Mouse (Mus musculus) midbrain, embryonic 12.5 days (tissue): ENCODE measurements at regions not wholly inside any gene's neighbourhood (a gene's known extent, or its start where the extent isn't known, plus 50 kb on each side); places are given as distances from the start of the nearest gene placed in this dataset.
"Not testable (repeated sequence)": the region's sequence is repeated elsewhere in the genome, so short reads cannot be mapped to it uniquely, and the experiment has no call there.

Experiments used
- ATAC-seq: fragments of 200-750 bp; cut with Nextera tagmentation; 2 replicates; pipeline ENCODE4 v1.8.0; 2017; ENCODE audit warnings: low read depth, moderate TSS enrichment, moderate library complexity; ENCODE audit not compliant: low FRiP score
- H3K27ac ChIP-seq: fragments of 300-500 bp; sonication (generic); replicated peaks from 2 replicates; pipeline ENCODE4 v1.5.1; 2016; ENCODE audit warnings: mild to moderate bottlenecking
- H3K27me3 ChIP-seq: fragments of 300-500 bp; sonication (generic); 2 replicates; pipeline ENCODE4 v1.6.1; 2016; ENCODE audit warnings: mild to moderate bottlenecking
- H3K36me3 ChIP-seq: fragments of 300-500 bp; sonication (generic); 2 replicates; pipeline ENCODE4 v1.6.1; 2016
- H3K4me1 ChIP-seq: fragments of 300-500 bp; sonication (generic); 2 replicates; pipeline ENCODE4 v1.6.1; 2016
- H3K4me2 ChIP-seq: fragments of 300-500 bp; sonication (generic); replicated peaks from 2 replicates; pipeline ENCODE4 v1.6.1; 2016; ENCODE audit warnings: mild to moderate bottlenecking, moderate library complexity
- H3K4me3 ChIP-seq: fragments of 300-500 bp; sonication (generic); 2 replicates; pipeline ENCODE4 v1.5.1; 2016; ENCODE audit warnings: mild to moderate bottlenecking
- H3K9ac ChIP-seq: fragments of 300-500 bp; sonication (generic); replicated peaks from 2 replicates; pipeline ENCODE4 v1.6.1; 2016; ENCODE audit warnings: mild to moderate bottlenecking, moderate library complexity
- H3K9me3 ChIP-seq: fragments of 300-500 bp; sonication (generic); 2 replicates; pipeline ENCODE4 v1.6.1; 2016; ENCODE audit warnings: mild to moderate bottlenecking
- WGBS: fragments of 180-500 bp; shearing (Covaris S2); methylation state at CpG from one replicate; pipeline ENCODE4 v1.1.7; 2016; 5-methylcytosine and 5-hydroxymethylcytosine counted together

GRCm38 (mm10) chr3:78949385-78949784 lies 336.9 kb downstream of the Rapgef2 start:
- not testable (repeated sequence) for H3K27me3 ChIP-seq, ATAC-seq, H3K9me3 ChIP-seq, H3K27ac ChIP-seq, H3K9ac ChIP-seq, H3K4me2 ChIP-seq, H3K36me3 ChIP-seq, H3K4me1 ChIP-seq, H3K4me3 ChIP-seq
- WGBS, result 80% methylated on average over 6 of the region's 7 CpGs

- Histone ChIP-seq H3K9me3 (no peaks in the 10 kb centered on the region), H3K4me1 (no peaks in the 10 kb centered on the region), H3K9ac (no peak overlapping the region), H3K27ac (no peak overlapping the region), H3K4me3 (no peak overlapping the region), H3K4me2 (no peak overlapping the region), H3K27me3 (no peaks in the 10 kb centered on the region), H3K36me3 (no peaks in the 10 kb centered on the region)
- WGBS, result 88% methylated on average over 9 of the region's 9 CpGs
- peak; percentile 54 for ATAC-seq
Observed at GRCm38 (mm10) chr3:78948700-78949099, 337.6 kb downstream of the Rapgef2 start.

DNA sequence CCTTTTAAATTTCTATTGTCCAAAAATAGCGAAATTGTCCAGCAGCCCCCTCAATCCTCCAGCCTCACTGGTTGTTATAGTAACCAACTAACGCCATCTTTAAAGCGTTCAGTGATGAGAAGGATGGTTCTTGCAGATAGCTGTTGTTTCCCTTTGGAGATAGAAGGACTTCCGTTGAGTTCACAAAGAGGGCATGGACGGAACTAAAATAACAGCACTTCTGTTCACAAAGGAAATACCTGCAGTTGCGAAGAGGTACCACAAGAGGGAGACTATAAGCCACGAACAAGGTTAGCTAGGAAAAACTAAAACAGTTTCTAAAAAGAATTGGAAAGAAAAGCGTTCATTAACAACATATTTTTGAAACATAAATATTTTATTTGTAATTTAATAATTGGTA lies 338.1 kb downstream of the Rapgef2 start:
- ATAC-seq, result no peak
- H3K4me1 ChIP-seq, result no peaks in the 10 kb centered on the region
- 40% methylated on average over 8 of the region's 8 CpGs for WGBS

GRCm38 (mm10) chr3:78947183-78947582 lies 339.1 kb downstream of the Rapgef2 start:
- Histone ChIP-seq H3K9ac (no peak overlapping the region), H3K4me3 (no peak overlapping the region)
- 96% methylated on average over 9 of the region's 9 CpGs for whole genome bisulfite sequencing

More for the DNA sequence above, 338.1 kb downstream of the Rapgef2 start:
- H3K9me3 ChIP-seq, result no peaks in the 10 kb centered on the region
- H3K36me3 ChIP-seq, result no peaks in the 10 kb centered on the region
- no peak overlapping the region for H3K27ac ChIP-seq
- H3K27me3 ChIP-seq, result no peaks in the 10 kb centered on the region
- H3K4me2 ChIP-seq, result no peak overlapping the region
- H3K9ac ChIP-seq, result no peak overlapping the region
- H3K4me3 ChIP-seq, result no peak overlapping the region

DNA sequence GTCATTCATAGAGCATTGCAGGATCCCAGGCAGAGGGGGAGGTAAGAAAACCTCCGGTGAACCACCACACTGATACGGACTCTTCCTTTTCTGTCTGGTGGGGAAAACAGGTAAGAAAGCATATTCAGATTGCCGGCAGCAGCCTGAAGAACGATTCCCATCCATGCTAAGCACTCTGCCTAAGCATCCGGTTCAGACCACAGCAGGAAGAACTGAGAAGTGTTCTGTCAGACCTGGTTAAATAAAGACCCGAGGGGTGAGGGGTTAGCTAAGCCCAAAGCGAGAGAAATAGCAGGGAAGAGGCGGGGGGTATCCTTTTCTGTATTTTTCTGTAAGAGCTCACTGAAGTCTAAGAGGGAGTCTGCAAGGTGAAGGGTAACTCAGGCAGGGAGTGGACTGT lies 342.1 kb downstream of the Rapgef2 start:
- Histone ChIP-seq H3K4me1 (no peaks in the 10 kb centered on the region), H3K27ac (no peak overlapping the region), H3K9ac (no peak overlapping the region), H3K4me3 (no peak overlapping the region), H3K4me2 (no peak overlapping the region), H3K36me3 (no peaks in the 10 kb centered on the region), H3K27me3 (no peaks in the 10 kb centered on the region), H3K9me3 (no peaks in the 10 kb centered on the region)
- WGBS, result 81% methylated on average over 8 of the region's 8 CpGs
- ATAC-seq, result no peak

More at GRCm38 (mm10) chr3:78947183-78947582, 339.1 kb downstream of the Rapgef2 start:
- Histone ChIP-seq H3K4me2 (no peak overlapping the region), H3K27me3 (no peaks in the 10 kb centered on the region), H3K4me1 (no peaks in the 10 kb centered on the region), H3K27ac (no peak overlapping the region), H3K36me3 (no peaks in the 10 kb centered on the region), H3K9me3 (no peaks in the 10 kb centered on the region)
- ATAC-seq, result no peak

DNA sequence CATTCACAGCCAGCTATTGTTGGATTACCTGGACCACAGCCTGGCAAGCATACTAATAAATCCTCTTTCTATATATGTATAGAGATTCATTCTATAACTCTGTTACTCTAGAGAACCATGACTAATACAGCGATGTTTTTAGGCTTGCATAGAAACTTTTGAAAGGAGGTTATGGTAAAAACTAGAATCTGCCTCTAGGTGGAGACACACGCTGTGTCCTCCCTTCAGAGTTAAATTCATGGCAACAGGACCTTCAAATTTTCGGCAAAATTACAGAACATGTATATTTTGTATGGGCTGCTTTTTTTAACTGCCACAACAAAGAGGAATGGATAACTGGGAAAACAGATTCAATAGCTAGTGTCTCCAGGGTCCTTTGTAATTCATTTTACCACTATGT lies 353.3 kb downstream of the Rapgef2 start:
- Histone ChIP-seq H3K9me3 (no peaks in the 10 kb centered on the region), H3K4me3 (no peak overlapping the region), H3K27ac (no peak overlapping the region), H3K36me3 (no peaks in the 10 kb centered on the region), H3K4me2 (no peak overlapping the region), H3K9ac (no peak overlapping the region), H3K4me1 (no peaks in the 10 kb centered on the region), H3K27me3 (no peaks in the 10 kb centered on the region)
- 86% methylated on average over 3 of the region's 3 CpGs for WGBS
- ATAC-seq, result no peak

DNA sequence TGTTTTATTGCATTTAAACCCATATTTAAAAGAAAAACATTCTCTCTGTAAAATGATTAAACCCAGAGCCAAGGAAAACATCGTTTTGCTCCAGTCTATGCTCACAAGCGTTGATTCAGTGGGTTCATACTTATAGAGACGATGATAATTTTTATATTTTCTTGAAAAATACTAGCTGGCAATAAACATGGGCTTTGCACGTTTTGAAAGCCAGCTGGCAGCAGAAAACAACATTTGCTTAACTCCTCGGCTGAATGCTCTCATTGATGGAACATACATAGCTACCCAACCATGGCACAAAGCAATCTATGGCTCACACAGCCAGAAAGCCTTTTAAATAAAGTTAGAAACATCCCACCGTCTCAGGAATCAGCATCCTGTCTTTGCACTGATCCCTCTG lies 366.5 kb downstream of the Rapgef2 start:
- Histone ChIP-seq H3K27me3 (no peaks in the 10 kb centered on the region), H3K9me3 (no peaks in the 10 kb centered on the region), H3K4me2 (no peak overlapping the region), H3K27ac (no peak overlapping the region), H3K36me3 (no peaks in the 10 kb centered on the region), H3K4me1 (no peaks in the 10 kb centered on the region; the same call in 1 of the 2 replicates), H3K4me3 (no peak overlapping the region), H3K9ac (no peak overlapping the region)
- ATAC-seq, result 0 out of 2 replicates have a peak, but pooled peaks have one; percentile 12
- 58% methylated on average over 6 of the region's 6 CpGs for WGBS

DNA sequence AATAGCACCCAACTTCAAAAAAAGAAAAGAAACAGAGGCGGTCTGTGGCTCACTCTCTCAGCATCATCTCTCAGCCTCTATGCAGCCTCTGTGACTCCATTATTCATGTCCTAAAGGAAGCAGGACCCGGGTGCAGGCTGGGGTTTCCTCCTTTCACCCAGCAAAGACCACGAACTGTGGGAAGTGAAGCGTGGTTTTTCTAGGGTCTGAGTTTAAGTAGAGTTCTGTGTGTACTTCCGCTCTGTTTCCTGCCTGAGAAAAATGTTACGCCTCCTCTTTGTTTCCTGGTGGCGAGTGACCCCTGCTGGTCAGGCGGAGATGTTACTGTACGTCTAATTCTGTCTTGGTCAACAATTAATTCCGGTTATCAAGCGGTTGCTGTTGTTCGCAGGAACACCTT lies 366.9 kb downstream of the Rapgef2 start:
- Histone ChIP-seq H3K4me2 (peak overlapping the region; percentile 46), H3K4me1 (no peaks in the 10 kb centered on the region; the same call in 1 of the 2 replicates), H3K9ac (peak overlapping the region; percentile 43; the same call in 1 of the 2 replicates), H3K4me3 (0 out of 2 replicates have a peak overlapping the region, but pooled peaks have one; percentile 21), H3K27ac (no peak overlapping the region), H3K27me3 (no peaks in the 10 kb centered on the region), H3K9me3 (no peaks in the 10 kb centered on the region), H3K36me3 (no peaks in the 10 kb centered on the region)
- WGBS, result 17% methylated on average over 12 of the region's 12 CpGs
- ATAC-seq, result peak; percentile 82

DNA sequence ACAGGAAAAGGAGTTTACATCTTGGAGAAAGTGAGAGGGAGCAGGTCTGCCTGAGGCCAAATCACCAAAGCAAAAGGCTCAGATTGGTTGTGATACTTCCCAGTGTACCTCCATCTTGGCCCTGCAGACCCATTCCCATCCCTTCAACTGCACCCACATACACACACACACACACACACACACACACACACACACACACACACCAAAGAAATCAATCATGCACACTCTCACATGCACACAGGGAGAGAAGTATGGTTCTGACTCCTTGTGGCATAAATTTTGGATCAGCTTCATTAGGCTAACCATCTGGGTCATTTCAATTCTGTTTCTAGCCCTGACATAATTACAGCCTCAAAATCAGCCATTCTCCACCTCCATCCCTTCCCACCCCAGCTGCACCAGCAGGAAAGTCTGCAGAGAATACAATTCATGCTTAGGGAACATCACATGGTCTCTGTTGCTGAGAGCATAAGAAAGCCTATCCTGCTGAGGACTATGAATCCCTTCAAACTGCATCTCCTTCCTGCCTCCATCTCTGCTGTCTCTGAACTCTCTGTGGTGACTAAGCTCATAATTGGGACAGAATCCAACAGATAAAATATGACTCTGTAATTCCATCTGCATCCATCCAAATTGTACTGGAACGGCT lies 378.0 kb downstream of the Rapgef2 start:
- WGBS, result 76% methylated on average over 1 of the region's 1 CpGs
- Histone ChIP-seq H3K27ac (no peak overlapping the region; the same call in 1 of the 2 replicates), H3K4me3 (no peak overlapping the region), H3K4me2 (no peak overlapping the region), H3K9ac (no peak overlapping the region), H3K27me3 (no peaks in the 10 kb centered on the region), H3K9me3 (no peaks in the 10 kb centered on the region), H3K36me3 (no peaks in the 10 kb centered on the region), H3K4me1 (peaks cover 21% of the 10 kb centered on the region; the same call in 1 of the 2 replicates)
- ATAC-seq, result peak; percentile 44; the same call in 1 of the 2 replicates

- Histone ChIP-seq H3K27me3 (no peaks in the 10 kb centered on the region), H3K27ac (no peak overlapping the region), H3K4me2 (no peak overlapping the region), H3K9me3 (no peaks in the 10 kb centered on the region), H3K4me3 (no peak overlapping the region), H3K36me3 (no peaks in the 10 kb centered on the region), H3K4me1 (peaks cover 21% of the 10 kb centered on the region; the same call in 1 of the 2 replicates), H3K9ac (no peak overlapping the region)
- WGBS, result 62% methylated on average over 7 of the region's 7 CpGs
- 0 out of 2 replicates have a peak, but pooled peaks have one; percentile 9 for ATAC-seq
Observed at GRCm38 (mm10) chr3:78907778-78908177, 378.5 kb downstream of the Rapgef2 start.

DNA sequence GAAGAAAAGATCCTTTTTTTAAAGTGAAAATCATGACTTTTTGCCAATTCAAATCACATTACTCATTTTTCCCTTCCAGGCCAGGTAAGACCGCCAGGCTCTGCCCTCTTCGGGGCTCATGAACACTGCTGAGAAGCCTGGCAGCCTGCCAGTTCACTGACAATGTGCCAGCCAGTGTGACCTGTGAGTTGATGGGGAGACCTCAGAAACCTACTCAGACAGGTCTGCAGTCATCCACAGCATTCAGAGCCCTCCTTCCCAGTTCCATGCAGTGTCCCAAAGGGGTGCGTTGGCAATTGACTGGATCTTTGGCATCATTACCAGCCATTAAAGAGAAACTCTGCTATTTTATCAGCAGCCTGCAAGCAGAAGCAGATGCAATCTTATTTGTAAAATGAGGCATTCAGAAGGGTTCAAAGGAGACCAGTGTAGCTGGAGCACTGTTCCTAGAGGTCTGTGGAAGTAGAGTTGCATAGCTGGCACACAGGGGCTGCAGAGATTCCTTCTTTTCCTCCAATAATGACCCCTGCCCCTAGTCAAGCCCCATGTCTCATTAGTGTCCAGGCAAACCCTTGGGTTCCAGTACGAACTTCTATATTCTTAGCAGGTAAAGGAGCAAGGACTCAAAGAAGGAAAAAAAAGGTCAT lies 384.4 kb downstream of the Rapgef2 start:
- Histone ChIP-seq H3K9ac (no peak overlapping the region), H3K4me1 (peaks cover 35% of the 10 kb centered on the region), H3K4me2 (no peak overlapping the region), H3K36me3 (no peaks in the 10 kb centered on the region), H3K27ac (peak overlapping the region; percentile 71), H3K9me3 (no peaks in the 10 kb centered on the region), H3K4me3 (no peak overlapping the region), H3K27me3 (no peaks in the 10 kb centered on the region)
- ATAC-seq, result peak; percentile 48
- WGBS, result 48% methylated on average over 4 of the region's 4 CpGs

DNA sequence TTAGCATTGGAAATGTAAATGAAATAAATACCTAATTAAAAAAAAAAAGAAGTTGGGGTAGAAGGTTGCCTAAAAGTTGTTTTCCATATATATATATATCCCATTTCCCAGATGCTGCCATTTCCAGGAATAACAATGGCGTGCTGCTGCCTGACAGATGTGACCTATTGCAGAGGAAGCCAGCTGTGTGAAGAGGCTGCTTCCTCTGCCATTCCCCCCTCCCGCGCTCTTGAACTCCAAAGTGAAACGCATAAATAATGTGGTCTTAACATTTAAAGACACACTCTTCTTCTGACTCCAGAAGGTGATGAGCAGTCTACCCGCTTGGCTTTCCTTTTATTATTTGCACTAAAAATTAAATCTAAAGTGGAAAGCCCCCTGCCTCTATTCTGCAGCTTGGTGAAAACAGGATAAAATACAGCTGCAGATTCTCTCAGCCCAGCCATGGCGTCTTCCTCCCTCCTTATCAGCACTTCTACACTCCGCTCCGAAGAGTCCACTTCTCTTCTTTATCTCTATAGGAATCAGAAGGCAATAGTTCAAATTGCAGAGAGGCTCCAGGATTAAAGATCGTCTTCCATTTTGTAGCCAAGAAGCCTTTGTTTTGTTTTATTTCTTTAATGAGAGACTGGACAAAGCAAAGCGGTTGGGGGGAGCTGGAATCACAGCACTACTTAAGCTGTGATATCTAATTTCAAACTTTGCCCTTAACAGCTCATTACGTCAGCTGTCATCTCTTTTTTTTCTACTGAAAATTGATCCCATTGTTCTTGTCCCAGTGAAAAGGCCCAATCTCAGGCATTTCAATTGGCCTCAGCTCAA lies 385.1 kb downstream of the Rapgef2 start:
- Histone ChIP-seq H3K4me1 (peaks cover 30% of the 10 kb centered on the region), H3K27me3 (no peaks in the 10 kb centered on the region), H3K9ac (no peak overlapping the region), H3K9me3 (no peaks in the 10 kb centered on the region), H3K27ac (peak overlapping the region; percentile 71), H3K4me3 (no peak overlapping the region), H3K36me3 (no peaks in the 10 kb centered on the region), H3K4me2 (peak overlapping the region; percentile 23; the same call in 1 of the 2 replicates)
- ATAC-seq, result 0 out of 2 replicates have a peak, but pooled peaks have one; percentile 11
- WGBS, result 26% methylated on average over 11 of the region's 11 CpGs
